Mouse (Mus musculus) lung, adult 2 months (tissue): ENCODE results near the gene Grpel1.

Experiments
- CTCF ChIP-seq: fragments of 200-500 bp; IDR thresholded peaks from 2 replicates; pipeline ENCODE4 v1.5.1; 2011; ENCODE audit warnings: mild to moderate bottlenecking, low read length, control low read depth; ENCODE audit not compliant: insufficient read depth
- POLR2A ChIP-seq: fragments of 200-500 bp; IDR thresholded peaks from 2 replicates; pipeline ENCODE4 v1.6.1; 2011; ENCODE audit warnings: low read depth, mild to moderate bottlenecking, control low read depth, low read length, borderline replicate concordance; ENCODE audit errors: extremely low read depth

DNA sequence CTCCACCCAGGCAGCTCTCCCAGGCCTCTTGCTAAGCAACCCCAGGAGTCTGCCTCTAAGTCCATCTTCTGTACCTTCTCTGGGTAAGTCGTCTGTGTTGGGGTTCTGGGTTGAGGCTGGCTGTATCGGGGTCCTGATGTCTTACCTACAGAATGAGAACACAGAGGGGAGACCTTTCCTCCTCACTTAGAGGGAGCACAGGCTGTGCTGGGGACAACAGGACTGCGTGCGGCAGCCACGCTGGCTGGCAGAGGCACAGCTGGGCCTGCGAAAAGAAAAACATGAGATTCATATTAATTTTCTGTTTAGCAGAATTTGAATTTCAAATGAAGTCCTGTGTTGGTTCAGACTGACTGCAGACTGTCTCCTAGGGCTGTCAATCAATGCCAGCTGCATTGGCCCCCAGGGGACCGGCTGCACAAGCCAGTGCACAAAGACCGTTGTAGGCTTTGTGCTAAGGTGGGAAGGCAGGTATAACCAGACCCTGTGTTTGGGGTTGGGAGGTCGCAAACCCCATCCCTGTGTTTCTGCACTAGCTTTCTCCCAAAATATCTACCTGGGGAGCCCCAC is 30.3 kb upstream of the Grpel1 start:
- TF ChIP-seq POLR2A: no peak
- TF ChIP-seq CTCF: no peak
